Mouse (Mus musculus) spleen, adult 2 months (tissue): ENCODE results near the gene Ms4a10.

Experiments used
- CTCF ChIP-seq: fragments of 200-500 bp; IDR thresholded peaks from 2 replicates; pipeline ENCODE4 v1.5.1; 2011; ENCODE audit warnings: mild to moderate bottlenecking, inconsistent platforms; ENCODE audit not compliant: insufficient read depth, insufficient read length, insufficient replicate concordance; ENCODE audit errors: extremely low read depth
- POLR2A ChIP-seq: fragments of 200-500 bp; IDR thresholded peaks from 2 replicates; pipeline ENCODE4 v1.6.1; 2011; ENCODE audit warnings: low read depth, low read length, inconsistent platforms

DNA sequence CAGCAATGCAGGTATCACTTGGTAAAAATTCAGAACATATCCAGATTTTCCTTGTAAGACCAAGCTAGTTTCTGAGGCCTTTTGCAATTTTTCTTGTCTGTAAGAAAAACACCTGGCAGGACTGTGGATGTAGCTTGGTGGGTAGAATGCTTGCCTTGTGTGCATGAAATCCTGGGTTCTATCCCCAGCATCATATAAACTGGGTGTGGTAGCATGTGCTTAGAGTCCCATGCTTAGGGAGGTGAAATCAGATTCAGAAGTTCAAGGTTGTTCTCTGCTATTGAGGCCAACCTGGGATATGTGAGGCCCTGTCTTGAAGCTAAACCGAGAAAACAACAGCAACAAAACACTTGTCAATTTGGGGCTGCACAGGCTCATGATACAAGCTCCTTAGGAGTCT is 41.5 kb upstream of the Ms4a10 start:
- TF ChIP-seq POLR2A (no peak), CTCF (no peak)
